Mouse (Mus musculus) kidney, postnatal 0 days (tissue): Measurements from ENCODE around the gene Plch2. TPM values are rescaled to one million over a fixed set of nuclear protein-coding genes. Genes with fewer than 3 reads are reported as not detected.

ENCODE experiments used
- ATAC-seq: fragments of 200-750 bp; cut with Nextera tagmentation; replicated peaks from 2 replicates; pipeline ENCODE4 v1.8.0; 2017; ENCODE audit warnings: low read depth, moderate number of reproducible peaks, moderate TSS enrichment, moderate library complexity; ENCODE audit not compliant: low FRiP score
- DNase-seq: peaks from one replicate; pipeline ENCODE4 v3.0.0-alpha.2; 2016; ENCODE audit warnings: low spot score
- H3K27ac ChIP-seq: fragments of 300-500 bp; sonication (generic); 2 replicates; pipeline ENCODE4 v1.5.1; 2014; ENCODE audit warnings: mild to moderate bottlenecking
- H3K27me3 ChIP-seq: fragments of 300-500 bp; sonication (generic); 2 replicates; pipeline ENCODE4 v1.6.1; 2014; ENCODE audit warnings: low read length, mixed read lengths; ENCODE audit not compliant: insufficient read depth
- H3K36me3 ChIP-seq: fragments of 300-500 bp; sonication (generic); 2 replicates; pipeline ENCODE4 v1.6.1; 2014; ENCODE audit warnings: low read length, mixed read lengths; ENCODE audit not compliant: insufficient read depth
- H3K4me1 ChIP-seq: fragments of 300-500 bp; sonication (generic); replicated peaks from 2 replicates; pipeline ENCODE4 v1.6.1; 2014; ENCODE audit warnings: antibody characterized with exemption, low read length, mixed read lengths; ENCODE audit not compliant: insufficient read depth
- H3K4me2 ChIP-seq: fragments of 300-500 bp; sonication (generic); 2 replicates; pipeline ENCODE4 v1.6.1; 2014; ENCODE audit warnings: mild to moderate bottlenecking, low read length, moderate library complexity, mixed read lengths
- H3K4me3 ChIP-seq: fragments of 300-500 bp; sonication (generic); replicated peaks from 2 replicates; pipeline ENCODE4 v1.5.1; 2014; ENCODE audit warnings: low read depth, low read length
- H3K9ac ChIP-seq: fragments of 300-500 bp; sonication (generic); 2 replicates; pipeline ENCODE4 v1.6.1; 2014; ENCODE audit warnings: low read depth, low read length
- H3K9me3 ChIP-seq: fragments of 300-500 bp; sonication (generic); replicated peaks from 2 replicates; pipeline ENCODE4 v1.6.1; 2016; ENCODE audit warnings: low read length, inconsistent platforms, mixed read lengths
- CTCF ChIP-seq: IDR thresholded peaks from 2 replicates; pipeline ENCODE4 v1.5.1; 2016; ENCODE audit warnings: antibody characterized with exemption, low read depth, mild to moderate bottlenecking, moderate library complexity
- WGBS: fragments of 180-500 bp; shearing (Covaris S2); extraction: QIAGEN DNeasy Blood & Tissue Kit; methylation state at CpG from one replicate; pipeline ENCODE4 v1.1.7; 2014; 5-methylcytosine and 5-hydroxymethylcytosine counted together
- polyA plus RNA-seq: library from polyadenylated mRNA; unstranded; fragments of >200 nt; fragmentation: Nextera tagmentation; extraction: Ambion mirVana; gene quantifications from 2 replicates; pipeline ENCODE4 v1.2.1, GENCODE M21; 2015

Plch2 gene
- polyA plus RNA-seq, 1 experiment from 2014 or later, result 2.3 TPM

- H3K9ac ChIP-seq, result peak within 1 kb of the TSS; percentile 46
- ATAC-seq, result no peak
- no peak for DNase-seq
- H3K4me1 ChIP-seq, result peaks cover 32% of the 10 kb centered on the region
- peak within 1 kb of the TSS; percentile 42 for H3K4me3 ChIP-seq
- peak within 1 kb of the TSS; percentile 82 for H3K4me2 ChIP-seq
- H3K9me3 ChIP-seq, result no peaks in the 10 kb centered on the region
- under 1% methylated on average over 65 of the region's 65 CpGs for WGBS
- no peaks in the 10 kb centered on the region for H3K36me3 ChIP-seq
- H3K27me3 ChIP-seq, result peaks cover 41% of the 10 kb centered on the region
- no peak for TF ChIP-seq CTCF
- no peak within 1 kb of the TSS; the same call in 1 of the 2 replicates for H3K27ac ChIP-seq
Observed at GRCm38 (mm10) chr4:154960690-154961225, 95.8 kb downstream of the Plch2 start, which contains the start of gene Hes5. Gene Hes5, plus strand, starts transcription at chr4:154960923.

GRCm38 (mm10) chr4:154960021-154960689, 96.4 kb downstream of the Plch2 start:
- peaks cover 41% of the 10 kb centered on the region for H3K27me3 ChIP-seq
- TF ChIP-seq CTCF, result no peak
- H3K9ac ChIP-seq, result 0 out of 2 replicates have a peak overlapping the region, but pooled peaks have one; percentile 46
- no peaks in the 10 kb centered on the region for H3K9me3 ChIP-seq
- peaks cover 30% of the 10 kb centered on the region for H3K4me1 ChIP-seq
- no peak overlapping the region for H3K27ac ChIP-seq
- H3K4me2 ChIP-seq, result peak overlapping the region; percentile 82
- ATAC-seq (no peak), DNase-seq (no peak)
- H3K4me3 ChIP-seq, result peak overlapping the region; percentile 42
- no peaks in the 10 kb centered on the region for H3K36me3 ChIP-seq
- WGBS, result 23% methylated on average over 20 of the region's 20 CpGs

- Histone ChIP-seq H3K9ac (0 out of 2 replicates have a peak overlapping the region, but pooled peaks have one; percentile 9), H3K4me1 (peaks cover 24% of the 10 kb centered on the region), H3K27me3 (peaks cover 44% of the 10 kb centered on the region), H3K9me3 (no peaks in the 10 kb centered on the region), H3K4me3 (no peak overlapping the region), H3K27ac (no peak overlapping the region), H3K36me3 (no peaks in the 10 kb centered on the region), H3K4me2 (no peak overlapping the region)
- DNase-seq (no peak), ATAC-seq (no peak)
- no peak for TF ChIP-seq CTCF
- 14% methylated on average over 8 of the region's 8 CpGs for WGBS
Observed at GRCm38 (mm10) chr4:154958621-154959020, 98.0 kb downstream of the Plch2 start.

- DNase-seq (no peak), ATAC-seq (no peak)
- Histone ChIP-seq H3K9ac (0 out of 2 replicates have a peak overlapping the region, but pooled peaks have one; percentile 9), H3K4me2 (no peak overlapping the region), H3K36me3 (no peaks in the 10 kb centered on the region), H3K9me3 (no peaks in the 10 kb centered on the region), H3K4me3 (no peak overlapping the region), H3K27ac (no peak overlapping the region), H3K27me3 (peaks cover 44% of the 10 kb centered on the region), H3K4me1 (peaks cover 20% of the 10 kb centered on the region)
- 3% methylated on average over 15 of the region's 15 CpGs for WGBS
- no peak for TF ChIP-seq CTCF
Observed at GRCm38 (mm10) chr4:154958171-154958570, 98.4 kb downstream of the Plch2 start.

- DNase-seq (no peak), ATAC-seq (no peak)
- no peak overlapping the region for H3K27ac ChIP-seq
- H3K9me3 ChIP-seq, result no peaks in the 10 kb centered on the region
- TF ChIP-seq CTCF, result no peak
- H3K9ac ChIP-seq, result no peak overlapping the region
- WGBS, result 44% methylated on average over 13 of the region's 13 CpGs
- no peak overlapping the region for H3K4me2 ChIP-seq
- H3K36me3 ChIP-seq, result no peaks in the 10 kb centered on the region
- H3K4me1 ChIP-seq, result peaks cover 20% of the 10 kb centered on the region
- no peak overlapping the region for H3K4me3 ChIP-seq
- H3K27me3 ChIP-seq, result peaks cover 47% of the 10 kb centered on the region
Observed at GRCm38 (mm10) chr4:154957289-154957993, 99.1 kb downstream of the Plch2 start.

GRCm38 (mm10) chr4:154956604-154957003, 100.0 kb downstream of the Plch2 start:
- no peak overlapping the region for H3K4me3 ChIP-seq
- peaks cover 19% of the 10 kb centered on the region for H3K4me1 ChIP-seq
- no peak overlapping the region for H3K4me2 ChIP-seq
- peaks cover 41% of the 10 kb centered on the region for H3K27me3 ChIP-seq
- no peak overlapping the region for H3K9ac ChIP-seq
- 25% methylated on average over 9 of the region's 9 CpGs for WGBS
- no peak for TF ChIP-seq CTCF
- ATAC-seq (no peak), DNase-seq (no peak)
- H3K9me3 ChIP-seq, result no peaks in the 10 kb centered on the region
- no peaks in the 10 kb centered on the region for H3K36me3 ChIP-seq
- no peak overlapping the region for H3K27ac ChIP-seq
